Mouse (Mus musculus): ENCODE results near the gene Gzmb.

DNA sequence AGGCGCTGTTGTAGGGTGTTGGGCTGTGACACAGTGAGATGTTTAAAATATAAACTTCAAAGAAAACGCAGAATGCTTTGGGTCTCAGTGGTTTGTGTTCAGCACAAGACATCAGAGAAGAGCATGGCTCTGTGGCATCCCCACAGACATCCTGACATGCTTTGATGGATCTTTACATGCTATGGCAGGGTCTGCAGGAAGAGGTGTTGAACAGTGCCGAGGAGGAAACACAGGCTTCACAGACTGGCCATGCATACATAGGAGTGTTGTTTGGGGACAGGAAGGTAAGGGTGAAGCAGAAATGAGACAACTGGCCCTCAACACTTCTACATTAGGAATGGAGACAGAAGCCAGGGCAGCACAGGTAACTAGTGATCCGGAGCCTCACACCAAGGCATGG lies 34.0 kb upstream of the Gzmb start:
- TF ChIP-seq CTCF (IDR thresholded peaks at IDR 0.05; ENCODE audit: control insufficient read depth, insufficient read depth, insufficient replicate concordance, low read depth, low read length) (no peak), POLR2A (IDR thresholded peaks at IDR 0.05; ENCODE audit: control insufficient read depth, low read depth, low read length) (no peak)
